Mouse (Mus musculus) liver, embryonic 14 days (tissue): Measurements from ENCODE around the gene Znhit3. TPM values are rescaled to one million over a fixed set of nuclear protein-coding genes. Genes with fewer than 3 reads are reported as not detected.

Experiments used
- polyA plus RNA-seq: library from polyadenylated mRNA; depleted of rRNA; stranded (reverse); fragments of >200 nt; gene quantifications from 2 replicates; pipeline ENCODE4 v1.2.3, GENCODE M21; 2012; rRNA removed

Znhit3 gene
- polyA plus RNA-seq = 18.4 and 21.7 TPM in 2 replicates

GRCm38 (mm10) chr11:84916053-84916702 is at the start of gene Znhit3:
Gene Znhit3 (minus strand): TSS chr11:84916366.

GRCm38 (mm10) chr11:84957591-84958270 is 41.6 kb upstream of the Znhit3 start, which contains the start of gene Car4:
Gene Car4 (plus strand): TSS chr11:84957786.

GRCm38 (mm10) chr11:84879772-84880464 is 36.2 kb downstream of the Znhit3 start, which contains the start of the genes Myo19 and Pigw:
Gene Myo19 (plus strand): TSS chr11:84880148.
Gene Pigw (minus strand): TSS chr11:84880285.

GRCm38 (mm10) chr11:84870337-84871043 is 45.7 kb downstream of the Znhit3 start, which contains the start of gene Ggnbp2:
Gene Ggnbp2 (minus strand): TSS chr11:84870817.

Other genes with a start within 250 kb of the Znhit3 start
- 23.0 and 23.4 TPM in 2 replicates for gene Mrm1, start 96.9 kb downstream of the Znhit3 start, polyA plus RNA-seq
- 177 and 206 TPM in 2 replicates for gene Dhrs11, start 87.4 kb downstream of the Znhit3 start, polyA plus RNA-seq
- 72.9 and 73.7 TPM in 2 replicates for gene Ggnbp2, start 45.5 kb downstream of the Znhit3 start, polyA plus RNA-seq
- 5.2 and 6.6 TPM in 2 replicates for gene Myo19, start 36.2 kb downstream of the Znhit3 start, polyA plus RNA-seq
- 4.3 and 4.7 TPM in 2 replicates for gene Pigw, start 36.1 kb downstream of the Znhit3 start, polyA plus RNA-seq
- gene Car4, start 41.4 kb upstream of the Znhit3 start, polyA plus RNA-seq = 0.30 and 0.32 TPM in 2 replicates
- 23.9 and 27.8 TPM in 2 replicates for gene Usp32, start 223.8 kb upstream of the Znhit3 start, polyA plus RNA-seq